Mouse (Mus musculus) liver, postnatal 0 days (tissue): ENCODE data around the gene Abcf1. TPM values are rescaled to one million over a fixed set of nuclear protein-coding genes. Genes with fewer than 3 reads are reported as not detected.
A peak's percentile ranks its signal among the peaks of the same experiment; 100 is the strongest.

ENCODE experiments used
- ATAC-seq: fragments of 200-750 bp; cut with Nextera tagmentation; 2 replicates; pipeline ENCODE4 v1.8.0; 2017; ENCODE audit warnings: mild to moderate bottlenecking, moderate library complexity
- DNase-seq: peaks from one replicate; pipeline ENCODE4 v3.0.0-alpha.2; 2016
- H3K27ac ChIP-seq: fragments of 300-500 bp; sonication (generic); 2 replicates; pipeline ENCODE4 v1.5.1; 2014; ENCODE audit warnings: antibody characterized with exemption, moderate library complexity, mild to moderate bottlenecking, low read depth
- H3K27me3 ChIP-seq: fragments of 300-500 bp; sonication (generic); 2 replicates; pipeline ENCODE4 v1.6.1; 2014; ENCODE audit warnings: low read length, control low read depth, mixed read lengths; ENCODE audit not compliant: insufficient read depth
- H3K36me3 ChIP-seq: fragments of 300-500 bp; sonication (generic); replicated peaks from 2 replicates; pipeline ENCODE4 v1.6.1; 2014; ENCODE audit warnings: mild to moderate bottlenecking, control low read depth, low read length, moderate library complexity, mixed read lengths; ENCODE audit not compliant: insufficient read depth
- H3K4me1 ChIP-seq: fragments of 300-500 bp; sonication (generic); 2 replicates; pipeline ENCODE4 v1.6.1; 2014; ENCODE audit warnings: antibody characterized with exemption, mild to moderate bottlenecking, control low read depth; ENCODE audit not compliant: insufficient read depth
- H3K4me2 ChIP-seq: fragments of 300-500 bp; sonication (generic); 2 replicates; pipeline ENCODE4 v1.6.1; 2014; ENCODE audit warnings: low read depth, mild to moderate bottlenecking, low read length, moderate library complexity, mixed read lengths
- H3K4me3 ChIP-seq: fragments of 300-500 bp; sonication (generic); 2 replicates; pipeline ENCODE4 v1.5.1; 2014; ENCODE audit warnings: low read depth, low read length
- H3K9ac ChIP-seq: fragments of 300-500 bp; sonication (generic); replicated peaks from 2 replicates; pipeline ENCODE4 v1.6.1; 2014; ENCODE audit warnings: mild to moderate bottlenecking, moderate library complexity
- H3K9me3 ChIP-seq: fragments of 300-500 bp; sonication (generic); 2 replicates; pipeline ENCODE4 v1.6.1; 2016; ENCODE audit warnings: mild to moderate bottlenecking, control low read depth, low read length, mixed read lengths
- CTCF ChIP-seq: sonication (generic); IDR thresholded peaks from 2 replicates; pipeline ENCODE4 v1.5.1; 2016; ENCODE audit warnings: antibody characterized with exemption, low read depth
- EP300 ChIP-seq: IDR thresholded peaks from 2 replicates; pipeline ENCODE4 v1.6.1; 2016; ENCODE audit warnings: antibody characterized with exemption, low read depth, mild to moderate bottlenecking
- WGBS: fragments of 180-500 bp; shearing (Covaris S2); extraction: QIAGEN DNeasy Blood & Tissue Kit; methylation state at CpG from one replicate; pipeline ENCODE4 v1.1.7; 2014; ENCODE audit not compliant: insufficient replicate concordance; 5-methylcytosine and 5-hydroxymethylcytosine counted together
- polyA plus RNA-seq: library from polyadenylated mRNA; unstranded; fragments of >200 nt; fragmentation: Nextera tagmentation; extraction: Ambion mirVana; gene quantifications from 2 replicates; pipeline ENCODE4 v1.2.1, GENCODE M21; 2015

Abcf1 gene
- polyA plus RNA-seq, 1 experiment from 2014 or later = 47.7 TPM

GRCm38 (mm10) chr17:35997713-35998510 is 28.4 kb upstream of the Abcf1 start:
- H3K4me1 ChIP-seq = peaks cover 35% of the 10 kb centered on the region
- H3K9me3 ChIP-seq = no peaks in the 10 kb centered on the region
- no peak; the same call in 1 of the 2 replicates for TF ChIP-seq EP300
- TF ChIP-seq CTCF = no peak
- H3K4me3 ChIP-seq = peak overlapping the region; percentile 49
- no peaks in the 10 kb centered on the region for H3K27me3 ChIP-seq
- ATAC-seq (peak; percentile 44), DNase-seq (peak; percentile 77)
- H3K27ac ChIP-seq = peak overlapping the region; percentile 77
- peaks cover 6% of the 10 kb centered on the region; the same call in 1 of the 2 replicates for H3K36me3 ChIP-seq
- peak overlapping the region; percentile 66 for H3K4me2 ChIP-seq
- 24% methylated on average over 12 of the region's 12 CpGs for WGBS
- H3K9ac ChIP-seq = peak overlapping the region; percentile 45

DNA sequence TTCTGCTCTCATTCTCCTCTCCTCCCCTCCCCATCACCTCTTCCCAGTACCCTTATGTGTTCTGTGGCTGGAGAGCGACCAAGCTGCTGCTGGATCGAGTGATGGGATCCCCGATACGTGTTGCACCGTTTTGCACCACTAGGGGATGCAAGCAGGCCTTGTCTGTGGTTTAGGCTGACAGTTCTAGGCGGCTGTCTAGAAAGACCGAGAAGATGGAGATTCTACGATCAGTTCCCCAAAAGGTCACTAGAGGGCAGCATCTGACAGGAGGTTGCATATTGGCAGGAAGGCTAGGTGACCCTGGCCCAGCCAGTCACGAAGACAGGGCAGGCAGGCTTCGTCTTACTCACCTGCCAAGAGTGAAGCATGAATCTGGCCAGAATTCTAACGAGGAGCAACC is 27.4 kb upstream of the Abcf1 start:
- H3K27me3 ChIP-seq = no peaks in the 10 kb centered on the region
- 1% methylated on average over 11 of the region's 11 CpGs for WGBS
- DNase-seq (peak; percentile 96), ATAC-seq (peak; percentile 49)
- H3K4me3 ChIP-seq = peak overlapping the region; percentile 49
- TF ChIP-seq CTCF (peak; percentile 100), EP300 (no peak)
- H3K9ac ChIP-seq = 0 out of 2 replicates have a peak overlapping the region, but pooled peaks have one; percentile 45
- H3K36me3 ChIP-seq = no peaks in the 10 kb centered on the region
- peaks cover 35% of the 10 kb centered on the region for H3K4me1 ChIP-seq
- peak overlapping the region; percentile 77 for H3K27ac ChIP-seq
- peak overlapping the region; percentile 66 for H3K4me2 ChIP-seq
- no peaks in the 10 kb centered on the region for H3K9me3 ChIP-seq

DNA sequence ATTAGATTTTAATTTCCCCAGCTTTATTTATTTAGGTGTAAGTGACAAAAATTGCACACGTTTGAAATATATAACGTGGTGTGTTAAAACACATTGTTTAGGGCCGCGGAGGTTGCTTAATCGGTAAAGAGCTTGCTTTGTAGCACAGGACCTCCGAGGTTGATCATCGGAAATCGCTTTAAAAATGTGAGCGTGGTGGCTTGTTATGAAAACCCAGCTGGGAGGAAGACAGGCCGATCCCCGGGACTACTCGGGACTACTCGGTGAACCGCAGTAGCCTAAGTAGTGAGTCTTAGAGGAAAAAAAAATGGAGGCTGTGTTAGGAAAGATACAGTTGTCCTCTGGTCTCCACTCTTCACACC is 25.3 kb upstream of the Abcf1 start:
- peak overlapping the region; percentile 70 for H3K9ac ChIP-seq
- WGBS = 2% methylated on average over 14 of the region's 14 CpGs
- H3K27me3 ChIP-seq = no peaks in the 10 kb centered on the region
- ATAC-seq = no peak
- H3K36me3 ChIP-seq = no peaks in the 10 kb centered on the region
- H3K4me3 ChIP-seq = peak overlapping the region; percentile 63
- peak overlapping the region; percentile 74 for H3K4me2 ChIP-seq
- no peaks in the 10 kb centered on the region for H3K9me3 ChIP-seq
- peaks cover 24% of the 10 kb centered on the region for H3K4me1 ChIP-seq
- no peak for TF ChIP-seq CTCF
- TF ChIP-seq EP300 = no peak
- DNase-seq = no peak
- peak overlapping the region; percentile 86 for H3K27ac ChIP-seq

DNA sequence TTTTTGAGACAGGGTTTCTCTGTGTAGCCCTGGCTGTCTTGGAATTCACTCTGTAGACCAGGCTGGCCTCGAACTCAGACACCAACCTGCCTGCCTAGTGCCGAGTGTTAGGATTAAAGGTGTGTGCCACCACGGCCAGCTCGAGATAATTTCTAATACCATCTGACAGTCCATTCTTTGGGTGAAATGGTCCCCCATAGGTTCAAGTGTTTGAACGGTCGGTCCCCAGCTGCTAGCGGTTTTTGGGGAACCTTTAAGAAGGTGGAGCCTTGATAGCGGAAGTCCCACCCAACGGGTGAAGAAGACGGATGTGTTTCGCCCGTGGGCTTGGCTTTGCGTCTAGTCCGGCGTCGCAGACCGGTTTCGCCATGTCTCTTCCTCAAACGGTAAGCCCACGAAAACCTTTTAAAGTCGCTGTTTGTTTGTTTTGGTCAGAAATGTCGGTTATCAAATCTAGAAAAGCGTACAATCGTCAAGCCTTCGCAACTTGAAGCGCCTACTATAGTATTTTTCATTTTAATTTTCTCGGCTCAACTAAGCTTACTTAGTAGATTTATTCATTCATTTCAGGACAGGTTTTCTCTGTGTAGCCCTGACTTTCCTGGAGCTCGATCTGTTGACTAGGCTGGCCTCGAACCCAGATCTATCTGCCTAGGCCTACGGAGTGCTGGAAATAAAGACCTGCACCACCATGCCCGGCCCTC is 24.8 kb upstream of the Abcf1 start:
- Histone ChIP-seq H3K27ac (peak overlapping the region; percentile 86), H3K4me3 (peak overlapping the region; percentile 63), H3K4me1 (peaks cover 22% of the 10 kb centered on the region), H3K27me3 (no peaks in the 10 kb centered on the region), H3K4me2 (peak overlapping the region; percentile 74), H3K9me3 (no peaks in the 10 kb centered on the region), H3K36me3 (no peaks in the 10 kb centered on the region), H3K9ac (peak overlapping the region; percentile 70)
- peak; percentile 55 for ATAC-seq
- DNase-seq = peak; percentile 86
- 2% methylated on average over 31 of the region's 31 CpGs for WGBS
- TF ChIP-seq CTCF = no peak
- 0 out of 2 replicates have a peak, but pooled peaks have one; percentile 9 for TF ChIP-seq EP300

DNA sequence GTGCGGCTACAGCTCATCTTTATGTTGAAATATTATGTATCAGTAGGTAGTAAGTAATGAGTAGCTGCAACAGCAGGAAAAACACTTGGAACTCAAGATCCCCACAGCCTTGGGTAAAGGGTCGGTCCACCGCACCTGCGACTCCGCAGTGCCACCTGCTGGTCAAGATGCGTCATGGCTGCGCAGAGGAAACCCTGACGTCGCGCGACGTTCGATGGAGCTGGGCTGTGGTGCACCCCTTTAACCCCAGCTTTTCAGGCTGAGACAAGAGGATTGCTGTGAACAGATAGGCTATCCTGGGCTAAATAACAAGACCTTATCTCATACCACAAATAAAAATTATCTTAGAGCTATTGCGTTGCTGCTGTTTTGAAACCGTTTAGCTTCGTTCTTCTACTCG is 24.1 kb upstream of the Abcf1 start:
- Histone ChIP-seq H3K36me3 (peaks cover 1% of the 10 kb centered on the region; the same call in 1 of the 2 replicates), H3K27me3 (no peaks in the 10 kb centered on the region), H3K9me3 (no peaks in the 10 kb centered on the region), H3K4me1 (peaks cover 18% of the 10 kb centered on the region), H3K4me2 (peak overlapping the region; percentile 74), H3K4me3 (peak overlapping the region; percentile 63), H3K9ac (peak overlapping the region; percentile 70; the same call in 1 of the 2 replicates), H3K27ac (peak overlapping the region; percentile 86; the same call in 1 of the 2 replicates)
- no peak for TF ChIP-seq EP300
- TF ChIP-seq CTCF = peak; percentile 100
- peak; percentile 89 for DNase-seq
- WGBS = 4% methylated on average over 17 of the region's 17 CpGs
- ATAC-seq = peak; percentile 64

DNA sequence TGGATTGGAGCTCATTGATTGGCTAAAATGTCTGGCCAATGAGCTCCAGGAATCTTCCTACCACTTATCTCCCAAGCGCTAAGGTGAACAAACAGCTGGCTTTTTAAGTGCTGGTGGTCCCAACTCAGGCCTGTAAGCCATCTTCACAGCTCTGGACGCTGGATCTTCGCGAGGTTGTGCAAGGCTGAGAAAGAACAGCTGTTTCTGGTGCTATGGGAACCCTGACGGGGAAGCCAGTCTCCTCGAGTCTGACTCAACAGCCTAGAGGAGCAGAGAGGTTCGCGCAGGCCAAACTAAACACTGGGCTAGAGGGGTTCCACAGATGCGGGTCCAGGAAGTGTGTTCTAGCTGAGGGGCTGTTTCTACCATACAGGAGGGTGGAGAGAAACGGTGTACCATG is 22.2 kb upstream of the Abcf1 start:
- no peak for DNase-seq
- H3K4me1 ChIP-seq = peaks cover 3% of the 10 kb centered on the region; the same call in 1 of the 2 replicates
- no peak overlapping the region for H3K4me3 ChIP-seq
- H3K36me3 ChIP-seq = peaks cover 10% of the 10 kb centered on the region; the same call in 1 of the 2 replicates
- no peak overlapping the region for H3K4me2 ChIP-seq
- no peak overlapping the region for H3K9ac ChIP-seq
- WGBS = 28% methylated on average over 10 of the region's 10 CpGs
- H3K27me3 ChIP-seq = no peaks in the 10 kb centered on the region
- ATAC-seq = no peak
- H3K27ac ChIP-seq = no peak overlapping the region
- TF ChIP-seq EP300 (no peak), CTCF (no peak)
- H3K9me3 ChIP-seq = no peaks in the 10 kb centered on the region
